Mouse (Mus musculus) left cerebral cortex, adult 18-20 months (tissue): ENCODE data around the gene Ivns1abp. TPM values are rescaled to one million over a fixed set of nuclear protein-coding genes. Genes with fewer than 3 reads are reported as not detected.

Experiments used
- total RNA-seq, 2 experiments: library from RNA; stranded (reverse); gene quantifications; 2 replicates each; pipeline ENCODE4 v1.2.3; 2021

The Ivns1abp gene
- total RNA-seq, 2 experiments from 2014 or later, result 123 to 136 TPM

Other genes starting within 250 kb of the Ivns1abp start
- not detected for gene Gm47985, start 161.9 kb upstream of the Ivns1abp start, total RNA-seq
- gene Gm8947, start 152.1 kb upstream of the Ivns1abp start, total RNA-seq, result not detected
- not detected for gene Gm47995, start 146.0 kb upstream of the Ivns1abp start, total RNA-seq
- gene 3110040M04Rik, start 140.4 kb upstream of the Ivns1abp start, total RNA-seq, result not detected
- gene Gm47996, start 134.3 kb upstream of the Ivns1abp start, total RNA-seq, result not detected
- 10 to 100 TPM; 12.2 to 14.3 TPM for gene Swt1, start 84.0 kb downstream of the Ivns1abp start, total RNA-seq
- gene Trmt1l, start 84.1 kb downstream of the Ivns1abp start, total RNA-seq, result 10 to 100 TPM; 27.3 to 30.5 TPM
- gene Rnf2, start 156.5 kb downstream of the Ivns1abp start, total RNA-seq, result 10 to 100 TPM; 26.2 to 27.9 TPM
- gene Fam129a, start 226.7 kb downstream of the Ivns1abp start, total RNA-seq, result 1 to 10 TPM; 1.4 to 1.5 TPM